Mouse (Mus musculus) left cerebral cortex, postnatal 25 days (tissue): ENCODE results near the gene Hoxb6. TPM values are rescaled to one million over a fixed set of nuclear protein-coding genes. Genes with fewer than 3 reads are reported as not detected.

Experiments used
- DNase-seq, 2 experiments: peaks; one replicate each; pipeline ENCODE4 v3.0.0; 2022; ENCODE audit warnings: low spot score in 2 of 2, mixed read lengths in 1 of 2
- intact Hi-C: fragments of 180-260 bp; cut with DNase I; formaldehyde crosslinking; loops from one replicate; pipeline ENCODE4 v1.15.1; 2025
- microRNA-seq, 2 experiments: library from miRNA; unstranded; fragments of <30 nt; microRNA quantifications; one replicate each; pipeline ENCODE4 v1.2.0; 2022
- total RNA-seq, 2 experiments: library from RNA; stranded (reverse); gene quantifications; 2 replicates each; pipeline ENCODE4 v1.2.3; 2021

The Hoxb6 gene
- total RNA-seq, 2 experiments from 2014 or later, result not detected

DNA sequence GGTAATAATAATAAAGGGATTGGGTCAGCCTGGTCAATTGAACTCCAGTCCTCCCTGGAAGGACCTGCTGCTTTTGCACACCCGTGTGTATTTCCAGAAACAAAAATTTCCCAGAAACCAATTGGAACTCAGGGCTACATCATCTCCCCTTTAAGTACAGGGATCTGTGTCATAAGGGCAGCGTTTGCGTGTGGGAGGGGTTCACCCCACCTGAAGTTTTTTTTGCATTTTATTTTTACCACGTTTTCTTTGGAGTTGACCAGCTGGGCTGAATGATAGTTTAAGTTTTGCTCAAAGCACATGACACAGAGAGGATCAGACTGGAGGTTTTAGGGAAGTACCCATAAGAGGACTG, 50.3 kb downstream of the Hoxb6 start:
- intact Hi-C loops, result loop anchor here (5.0 kb wide), 2 partner anchors 140 to 165 kb away; no protein-coding TSS in a partner anchor
- no peak for DNase-seq

DNA sequence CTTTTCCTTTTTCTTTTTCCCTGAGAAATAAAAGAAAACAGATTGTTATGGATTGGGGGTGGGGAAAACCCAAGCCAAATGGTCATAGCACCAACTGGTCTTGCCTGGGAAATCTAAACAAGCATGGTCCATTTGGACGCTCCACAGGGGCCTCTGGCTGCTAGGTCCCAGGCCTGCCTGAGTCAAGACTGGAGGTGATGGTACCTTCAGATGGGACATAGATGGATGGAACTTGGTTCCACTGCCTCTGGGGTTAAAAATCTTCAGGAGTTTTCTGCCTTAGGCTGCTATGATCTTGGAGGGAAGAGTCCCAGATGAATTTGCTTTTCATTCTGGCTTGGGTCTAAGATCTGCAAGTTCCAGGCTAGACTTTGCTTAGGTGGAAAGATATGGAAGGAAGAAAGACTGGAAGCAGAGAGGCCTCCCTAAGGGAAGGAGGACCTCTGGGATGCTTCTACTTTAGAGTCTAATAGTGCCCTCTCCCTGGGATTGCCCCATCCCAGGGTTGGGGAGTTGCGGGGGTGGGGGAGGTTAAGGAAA, 51.0 kb downstream of the Hoxb6 start:
- intact Hi-C loops, result loop anchor here (5.0 kb wide), 2 partner anchors 141 to 166 kb away; no protein-coding TSS in a partner anchor
- DNase-seq, result no peak

DNA sequence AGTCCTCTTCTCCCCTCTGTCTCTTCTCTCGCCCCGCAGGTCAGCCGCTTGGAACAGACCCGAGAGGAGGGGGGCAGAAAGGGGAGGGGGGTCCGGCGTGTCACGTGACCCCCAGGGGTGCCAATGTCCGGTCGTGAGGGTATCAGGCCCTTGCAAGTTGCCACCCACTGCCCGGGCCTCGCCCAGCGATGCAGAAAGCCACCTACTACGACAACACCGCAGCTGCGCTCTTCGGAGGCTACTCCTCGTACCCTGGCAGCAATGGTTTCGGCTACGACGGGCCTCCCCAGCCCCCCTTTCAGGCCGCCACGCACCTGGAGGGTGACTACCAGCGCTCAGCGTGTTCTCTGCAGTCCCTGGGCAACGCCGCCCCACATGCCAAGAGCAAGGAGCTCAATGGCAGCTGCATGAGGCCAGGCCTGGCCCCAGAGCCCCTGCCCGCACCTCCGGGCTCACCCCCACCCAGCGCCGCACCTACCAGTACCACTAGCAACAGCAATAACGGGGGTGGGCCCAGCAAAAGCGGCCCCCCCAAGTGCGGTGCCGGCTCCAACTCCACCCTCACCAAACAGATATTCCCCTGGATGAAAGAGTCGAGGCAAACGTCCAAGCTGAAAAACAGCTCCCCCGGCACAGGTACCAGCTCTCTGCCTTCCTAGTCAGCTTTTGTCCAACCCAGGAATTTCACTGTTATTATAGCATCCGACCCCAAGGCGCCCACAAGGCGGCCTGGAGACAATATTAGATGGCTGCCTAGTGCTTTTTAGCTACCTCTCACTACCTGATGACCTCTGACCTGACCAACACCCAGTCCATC, 52.0 kb downstream of the Hoxb6 start:
- intact Hi-C loops, result loop anchor here (5.0 kb wide), 2 partner anchors 142 to 167 kb away; no protein-coding TSS in a partner anchor
- DNase-seq, result no peak

DNA sequence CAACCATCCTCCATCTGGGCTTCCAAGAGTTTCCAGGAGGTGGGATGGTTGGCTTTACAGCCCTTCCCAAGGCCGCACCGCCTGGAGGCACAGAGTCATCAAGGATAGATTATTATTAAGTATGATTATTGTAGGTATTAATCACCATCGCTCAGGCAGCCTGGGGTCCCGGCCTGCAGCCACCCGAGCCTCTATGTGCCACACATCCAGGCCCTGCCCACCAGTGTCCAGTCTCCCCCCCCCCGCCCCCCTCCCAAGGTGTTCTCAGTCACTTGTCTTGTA, 52.5 kb downstream of the Hoxb6 start:
- DNase-seq, result no peak
- intact Hi-C loops, result loop anchor here (5.0 kb wide), 2 partner anchors 143 to 168 kb away; no protein-coding TSS in a partner anchor

DNA sequence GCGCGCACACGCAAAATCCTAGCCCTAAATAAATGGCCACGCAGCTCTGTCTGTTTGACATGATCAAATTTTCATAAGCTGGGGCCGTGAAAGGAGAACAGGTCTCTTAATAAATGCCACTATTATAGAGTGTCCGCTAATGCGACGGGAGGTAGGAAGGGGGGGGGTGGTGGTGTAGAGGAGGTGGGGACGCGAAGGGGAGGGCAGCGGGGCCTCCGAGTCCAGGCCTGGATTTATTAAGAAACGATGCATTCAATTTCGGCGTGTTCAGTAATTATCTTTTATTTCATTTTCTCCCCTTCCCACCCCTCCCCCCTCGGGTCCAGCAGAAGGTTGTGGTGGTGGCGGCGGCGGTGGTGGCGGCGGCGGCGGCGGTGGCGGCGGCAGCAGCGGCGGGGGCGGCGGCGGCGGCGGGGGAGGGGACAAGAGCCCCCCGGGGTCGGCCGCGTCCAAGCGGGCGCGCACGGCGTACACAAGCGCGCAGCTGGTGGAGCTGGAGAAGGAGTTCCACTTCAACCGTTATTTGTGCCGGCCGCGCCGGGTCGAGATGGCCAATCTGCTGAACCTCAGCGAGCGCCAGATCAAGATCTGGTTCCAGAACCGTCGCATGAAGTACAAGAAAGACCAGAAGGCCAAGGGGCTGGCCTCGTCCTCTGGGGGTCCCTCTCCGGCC, 53.1 kb downstream of the Hoxb6 start:
- intact Hi-C loops, result no loop called here
- DNase-seq, result no peak

DNA sequence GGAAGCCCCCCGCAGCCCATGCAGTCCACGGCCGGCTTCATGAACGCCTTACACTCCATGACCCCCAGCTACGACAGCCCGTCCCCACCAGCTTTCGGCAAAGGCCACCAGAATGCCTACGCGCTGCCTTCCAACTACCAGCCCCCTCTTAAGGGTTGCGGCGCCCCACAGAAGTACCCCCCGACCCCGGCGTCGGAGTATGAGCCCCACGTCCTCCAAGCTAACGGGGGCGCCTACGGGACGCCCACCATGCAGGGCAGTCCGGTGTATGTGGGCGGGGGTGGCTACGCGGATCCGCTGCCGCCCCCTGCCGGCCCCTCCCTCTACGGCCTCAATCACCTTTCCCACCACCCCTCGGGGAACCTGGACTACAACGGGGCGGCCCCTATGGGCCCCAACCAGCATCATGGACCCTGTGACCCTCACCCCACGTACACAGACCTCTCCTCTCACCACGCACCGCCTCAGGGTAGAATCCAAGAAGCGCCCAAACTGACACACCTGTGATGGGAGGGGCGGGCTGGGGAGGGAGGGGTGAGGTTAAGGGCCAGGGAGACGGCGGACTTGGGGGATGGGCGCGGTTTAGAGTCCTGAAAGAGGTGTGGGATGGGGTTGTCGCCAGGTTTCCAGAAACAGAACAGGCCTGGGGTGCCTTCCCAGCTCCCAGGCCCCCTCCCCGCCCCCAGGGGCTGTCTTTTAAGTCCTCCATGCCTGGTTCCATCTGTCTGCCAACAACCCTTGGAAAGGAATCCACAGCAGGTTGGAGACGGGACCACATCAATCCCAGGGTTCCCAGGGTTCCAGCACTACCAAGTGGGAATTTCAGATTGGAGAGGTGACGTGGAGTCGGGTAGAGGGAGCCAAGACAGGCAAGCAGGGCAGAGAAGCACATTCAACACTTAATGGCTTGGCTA, 53.9 kb downstream of the Hoxb6 start:
- intact Hi-C loops, result no loop called here
- no peak for DNase-seq

DNA sequence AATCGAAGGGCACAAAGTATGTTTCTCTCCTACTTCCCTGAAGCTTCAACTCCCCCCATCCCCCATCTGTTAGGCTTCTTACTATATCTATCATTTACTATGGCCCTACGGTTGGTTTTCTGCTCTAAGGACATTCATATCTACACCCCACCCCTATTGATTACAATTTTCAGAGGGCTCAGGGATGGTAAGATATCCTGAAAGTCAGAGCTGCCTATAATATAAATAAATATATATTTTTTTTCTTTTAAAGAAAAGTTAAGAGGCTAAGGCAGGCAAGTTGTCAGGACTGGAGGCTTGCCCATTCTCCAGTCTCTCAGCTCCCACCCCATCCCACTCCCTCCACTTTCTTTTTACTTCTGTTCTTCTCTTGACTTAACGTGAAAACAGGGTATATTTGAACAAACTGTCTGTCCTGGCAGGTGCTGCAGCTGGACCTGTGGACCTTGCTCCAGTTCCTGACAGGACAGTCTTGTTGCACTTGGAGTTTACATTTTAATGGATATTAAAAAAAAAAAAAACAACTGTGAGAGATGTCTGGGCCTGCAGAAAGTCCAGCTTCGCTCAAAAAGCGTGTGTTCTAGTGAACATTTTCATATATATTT, 54.7 kb downstream of the Hoxb6 start:
- intact Hi-C loops, result no loop called here
- DNase-seq, result no peak

DNA sequence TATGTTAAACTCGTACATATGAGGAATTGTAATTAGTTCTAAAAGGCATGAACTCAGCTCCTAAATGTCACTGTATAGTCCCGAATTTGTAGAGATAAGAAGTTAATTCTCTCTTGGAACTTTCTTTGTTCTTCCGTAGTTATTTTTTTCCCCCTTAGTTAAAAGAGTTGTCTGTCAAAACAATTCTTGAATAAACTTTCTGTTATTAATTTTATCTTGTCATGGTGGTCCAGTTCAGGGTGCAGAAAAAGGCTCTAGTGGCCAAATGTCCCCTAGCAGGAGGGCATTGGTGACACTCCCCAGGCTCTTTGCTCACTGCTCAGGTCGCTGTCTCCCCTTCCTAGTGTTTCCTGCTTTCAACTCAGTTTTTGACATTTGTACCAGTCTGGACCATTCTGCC, 55.4 kb downstream of the Hoxb6 start:
- intact Hi-C loops, result no loop called here
- DNase-seq, result no peak

DNA sequence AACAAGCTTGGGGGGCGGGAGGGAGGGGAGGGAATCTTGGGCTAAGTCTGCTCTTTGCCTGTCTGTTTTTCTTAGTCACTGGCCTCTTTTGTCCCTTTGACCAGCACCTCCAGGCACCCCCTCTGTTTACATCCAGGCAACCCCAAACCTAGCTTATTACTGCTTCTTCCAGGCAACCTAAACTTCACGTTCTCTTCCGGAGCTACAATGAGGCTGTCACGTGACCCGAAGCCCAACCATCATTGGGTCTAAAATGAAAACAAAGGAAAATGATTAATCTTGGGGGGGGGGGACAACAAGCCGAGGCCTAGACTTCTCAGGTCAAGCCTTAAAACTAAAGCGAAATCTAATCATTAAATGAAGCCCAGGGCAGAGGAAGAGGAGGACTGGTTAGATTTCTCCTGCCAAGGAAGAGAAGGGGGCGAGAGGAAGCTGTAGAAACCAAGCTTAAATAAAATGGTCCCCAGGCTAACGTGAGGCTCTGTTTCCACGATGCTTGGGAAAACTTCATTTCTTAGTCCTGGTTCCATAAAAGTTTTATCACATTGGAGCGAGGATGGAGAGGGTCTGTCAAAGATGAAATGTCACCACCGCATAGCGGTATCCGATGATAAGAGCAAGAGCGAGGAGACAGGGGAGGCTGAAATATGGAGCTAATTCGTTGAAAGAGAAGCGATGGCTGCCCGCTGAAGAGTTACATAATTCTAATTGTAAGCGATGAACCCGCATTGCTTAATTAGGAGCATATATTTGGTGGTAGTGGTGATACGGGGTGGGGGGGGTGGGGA, 56.1 kb downstream of the Hoxb6 start:
- intact Hi-C loops, result no loop called here
- no peak for DNase-seq

DNA sequence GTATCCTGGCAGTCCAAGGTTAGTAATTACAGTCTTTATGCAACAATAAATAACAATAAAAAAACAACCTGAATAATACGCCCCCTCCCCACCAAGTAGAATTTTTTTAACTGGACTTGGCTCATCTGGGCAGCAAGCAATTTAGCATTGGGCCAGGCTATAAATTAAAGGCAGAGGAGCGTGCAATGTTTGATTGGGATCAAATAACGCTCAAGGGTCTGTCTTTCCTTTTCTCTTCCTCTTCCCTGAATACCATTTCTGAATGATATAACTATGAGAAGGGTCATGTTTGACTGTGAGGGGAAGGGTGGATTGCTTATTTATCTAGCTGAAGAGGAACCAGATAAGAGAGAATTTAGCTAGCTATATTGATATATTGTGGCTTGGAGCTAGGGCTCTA, 56.7 kb downstream of the Hoxb6 start:
- intact Hi-C loops, result no loop called here
- no peak for DNase-seq

DNA sequence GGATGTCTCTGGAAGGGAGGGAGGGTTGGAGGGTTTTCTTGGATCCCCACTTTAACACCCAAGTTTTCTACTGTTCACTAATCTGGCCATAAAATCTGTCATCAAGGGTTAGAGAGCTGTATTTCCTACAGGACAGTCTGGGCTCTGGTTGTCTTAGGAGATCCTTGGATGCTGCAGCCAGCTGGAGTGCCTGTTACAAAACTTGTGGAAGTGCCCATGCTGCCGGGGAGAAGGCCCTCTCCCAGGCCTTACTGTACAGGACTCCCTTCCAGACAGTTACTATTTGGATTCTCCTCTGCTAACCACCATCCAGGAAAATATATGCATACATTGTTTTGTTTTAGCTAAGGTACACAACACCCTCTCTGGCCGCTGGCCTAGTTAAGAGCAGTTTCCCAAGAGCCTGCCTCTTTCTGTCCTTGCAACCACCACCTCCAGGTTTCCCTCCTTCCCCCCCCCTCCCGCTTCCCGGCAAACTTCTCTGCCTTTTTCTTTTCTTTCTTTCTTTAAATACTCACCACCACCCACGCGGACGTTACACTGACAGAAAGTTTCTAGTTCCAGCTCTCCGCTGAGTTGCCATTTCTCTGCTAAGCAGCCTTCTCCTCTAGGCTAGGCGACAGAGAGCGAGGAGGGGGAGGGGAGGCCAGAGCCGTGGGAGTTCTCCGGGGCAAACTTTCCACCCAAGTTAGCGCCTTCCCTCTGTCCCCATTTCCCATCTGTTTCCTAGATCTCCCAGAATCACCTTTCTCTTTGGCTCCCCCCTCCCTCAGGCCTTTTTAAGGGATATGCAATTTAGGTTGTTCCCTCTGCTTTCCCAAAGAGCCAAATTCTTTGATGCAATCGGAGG, 57.4 kb downstream of the Hoxb6 start:
- intact Hi-C loops, result loop anchor here (5.0 kb wide), 3 partner anchors 82 to 342 kb away; partner anchors contain the start of gene Igf2bp1
- DNase-seq, result no peak

DNA sequence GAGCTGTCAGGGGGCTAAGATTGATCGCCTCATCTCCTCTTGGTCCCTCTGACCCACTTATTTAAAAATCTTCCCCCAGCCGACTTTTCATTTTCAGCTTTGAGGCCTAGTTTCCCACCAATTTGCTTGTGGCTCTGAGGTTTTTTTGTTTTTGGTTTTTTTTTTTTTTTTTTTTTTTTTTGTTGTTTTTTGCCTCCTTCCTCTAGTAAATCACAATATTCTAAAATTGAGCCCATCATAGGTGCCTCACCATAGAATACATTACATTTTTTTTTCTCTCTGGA, 58.0 kb downstream of the Hoxb6 start, which contains the start of gene Hoxb2:
Gene Hoxb2 (plus strand): TSS at position 185 of the 284 bp plus-strand sequence.
- DNase-seq, result no peak
- intact Hi-C loops, result loop anchor here (5.0 kb wide), 3 partner anchors 83 to 343 kb away; partner anchors contain the start of gene Igf2bp1

DNA sequence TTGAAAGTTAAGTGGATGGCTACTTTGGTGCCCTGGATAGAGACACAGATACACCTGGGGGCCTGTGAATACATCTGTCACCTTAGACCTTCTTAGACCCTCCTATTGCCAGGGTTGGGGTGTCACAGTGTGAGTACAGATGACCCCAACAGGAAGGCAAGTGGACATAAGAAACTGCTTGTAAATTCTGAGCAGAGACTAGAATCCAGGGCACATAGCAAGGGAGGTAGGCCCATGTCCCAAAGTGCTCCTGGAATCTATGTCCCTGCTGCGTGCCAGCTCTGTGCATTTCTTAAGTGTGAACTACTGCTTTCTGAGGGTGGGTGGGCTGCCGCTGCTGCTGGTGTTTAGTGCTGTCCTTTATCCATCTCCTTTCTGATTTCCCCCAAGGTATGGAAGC, 58.5 kb downstream of the Hoxb6 start:
- intact Hi-C loops, result loop anchor here (5.0 kb wide), 3 partner anchors 83 to 343 kb away; partner anchors contain the start of gene Igf2bp1
- DNase-seq, result no peak

Small RNA genes lying within 50 kb of the gene (microRNA-seq; reads per million reads assigned to microRNA genes)
- gene Mir10a (7.1 to 7.9 reads per million in 2 experiments), gene Mir196a-1 (0 reads per million in 2 experiments)

Other genes starting within 250 kb of the Hoxb6 start
- gene Ube2z, start 227.1 kb upstream of the Hoxb6 start, total RNA-seq, result 10 to 100 TPM; 54.9 to 58.7 TPM
- 100 to 1,000 TPM; 435 to 483 TPM for gene Atp5g1, start 216.8 kb upstream of the Hoxb6 start, total RNA-seq
- not detected for gene Calcoco2, start 180.5 kb upstream of the Hoxb6 start, total RNA-seq
- not detected for gene Ttll6, start 158.7 kb upstream of the Hoxb6 start, total RNA-seq
- gene Hoxb13, start 98.2 kb upstream of the Hoxb6 start, total RNA-seq, result not detected
- not detected for gene Hoxb9, start 21.0 kb upstream of the Hoxb6 start, total RNA-seq
- not detected for gene Hoxb8, start 10.6 kb upstream of the Hoxb6 start, total RNA-seq
- gene Hoxb7, start 5.9 kb upstream of the Hoxb6 start, total RNA-seq, result not detected
- gene Hoxb5, start 10.9 kb downstream of the Hoxb6 start, total RNA-seq, result not detected
- gene Hoxb4, start 25.8 kb downstream of the Hoxb6 start, total RNA-seq, result not detected
- not detected for gene Hoxb3, start 30.9 kb downstream of the Hoxb6 start, total RNA-seq
- not detected for gene Hoxb2, start 58.0 kb downstream of the Hoxb6 start, total RNA-seq
- not detected for gene Hoxb1, start 73.3 kb downstream of the Hoxb6 start, total RNA-seq
- gene Skap1, start 172.1 kb downstream of the Hoxb6 start, total RNA-seq, result 1 to 10 TPM; 1.3 to 1.9 TPM